Mouse (Mus musculus) regulatory T cell (primary cell): Measurements from ENCODE around the gene Panx3.

ENCODE experiments used
- in situ Hi-C: fragments of 300-600 bp; cut with MboI, MseI; formaldehyde crosslinking; loops from one replicate; pipeline ENCODE4 v1.15.1; 2025; ENCODE audit warnings: high pct_unique_total_duplicates

Panx3 gene

GRCm38 (mm10) chr9:37632305-37632704 lies 36.7 kb downstream of the Panx3 start:
- in situ Hi-C loops = no loop called here

DNA sequence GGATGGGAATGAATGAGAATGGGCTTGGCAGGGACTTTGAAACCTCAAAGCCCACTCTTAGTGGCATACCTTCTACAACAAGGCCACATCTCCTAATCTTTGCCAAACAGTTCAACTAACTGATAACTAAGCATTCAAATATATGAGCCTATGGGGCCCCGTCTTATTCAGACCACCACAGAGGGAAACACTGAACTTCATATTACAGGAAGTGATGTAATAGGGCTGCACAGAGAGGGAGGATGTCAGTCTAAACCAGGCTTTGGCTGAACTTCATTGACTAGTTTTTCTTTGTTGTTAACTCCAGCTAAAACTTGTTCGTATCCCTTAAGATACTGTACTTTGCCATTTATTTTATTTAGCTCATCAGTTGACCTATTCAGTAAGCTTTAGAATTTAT lies 39.1 kb downstream of the Panx3 start:
- in situ Hi-C loops = no loop called here

GRCm38 (mm10) chr9:37628581-37628980 lies 40.5 kb downstream of the Panx3 start:
- in situ Hi-C loops = no loop called here

GRCm38 (mm10) chr9:37627263-37627662 lies 41.8 kb downstream of the Panx3 start:
- in situ Hi-C loops = no loop called here

- in situ Hi-C loops = no loop called here
Observed at GRCm38 (mm10) chr9:37626103-37626567, 42.9 kb downstream of the Panx3 start.

GRCm38 (mm10) chr9:37625641-37626040 lies 43.4 kb downstream of the Panx3 start:
- in situ Hi-C loops = no loop called here

DNA sequence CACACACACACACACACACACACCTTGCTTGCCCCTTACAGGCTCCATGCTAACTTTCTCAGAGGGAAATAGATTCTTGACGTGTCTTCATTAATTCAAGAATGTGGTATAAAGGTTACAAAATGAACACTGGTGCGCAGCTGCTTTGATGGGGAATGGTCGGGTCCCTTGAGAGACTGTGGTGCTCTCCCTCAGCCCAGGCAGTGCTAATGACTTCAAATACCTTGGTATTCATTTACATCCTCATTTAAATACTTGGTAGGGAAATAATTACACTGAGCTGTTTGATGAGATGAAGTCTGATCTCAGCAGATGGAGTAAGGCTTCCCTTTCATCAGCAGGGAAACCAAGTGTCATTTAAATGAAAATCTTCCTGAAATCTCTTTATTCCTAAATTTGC lies 43.9 kb downstream of the Panx3 start:
- in situ Hi-C loops = no loop called here

DNA sequence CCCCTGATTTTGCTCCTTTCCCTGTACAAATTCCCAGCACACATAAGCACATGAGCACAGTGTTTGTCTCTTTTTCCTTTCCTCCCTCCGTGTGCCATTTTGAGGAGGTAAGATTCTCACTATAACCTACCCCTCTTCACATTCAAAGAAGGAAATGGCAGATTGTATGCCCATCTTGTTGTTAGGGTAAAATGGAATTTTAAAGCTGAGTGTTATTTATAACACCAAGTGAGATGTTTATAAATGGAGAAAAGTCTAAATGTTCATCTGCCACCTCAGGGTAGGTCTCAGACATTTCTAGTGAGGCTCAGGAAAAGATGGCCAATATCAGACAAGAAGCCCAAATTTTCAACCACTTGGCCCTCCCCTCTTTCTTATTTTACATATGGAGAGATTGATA lies 44.5 kb downstream of the Panx3 start:
- in situ Hi-C loops = loop anchor here (5.0 kb wide), 1 partner anchor 197 kb away; no protein-coding TSS in a partner anchor

GRCm38 (mm10) chr9:37623981-37624380 lies 45.1 kb downstream of the Panx3 start:
- in situ Hi-C loops = loop anchor here (5.0 kb wide), 1 partner anchor 197 kb away; no protein-coding TSS in a partner anchor

DNA sequence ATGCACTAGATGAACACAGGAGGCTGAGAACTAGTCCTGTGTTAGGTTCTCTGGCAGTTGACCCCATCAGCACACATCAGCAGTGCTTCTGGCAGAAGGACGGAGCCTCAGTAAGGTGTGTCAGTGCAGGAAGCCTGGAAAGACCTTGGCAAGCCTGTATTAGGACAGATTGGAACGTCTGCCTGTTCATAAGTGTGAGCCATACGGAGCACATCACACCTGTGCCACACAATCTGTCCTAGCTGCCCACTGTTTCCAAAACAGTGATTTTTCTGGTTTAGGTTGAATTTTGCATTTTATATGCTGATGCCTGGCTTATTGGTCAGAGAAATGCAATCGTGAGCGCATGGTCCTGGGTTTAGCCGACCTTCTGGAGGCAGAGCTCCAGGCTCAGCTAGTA lies 47.7 kb downstream of the Panx3 start:
- in situ Hi-C loops = loop anchor here (5.0 kb wide), 1 partner anchor 194 kb away; no protein-coding TSS in a partner anchor

GRCm38 (mm10) chr9:37616770-37617169 lies 52.3 kb downstream of the Panx3 start:
- in situ Hi-C loops = loop anchor here (10.0 kb wide), 1 partner anchor 152 kb away; no protein-coding TSS in a partner anchor

GRCm38 (mm10) chr9:37615220-37615619 lies 53.8 kb downstream of the Panx3 start:
- in situ Hi-C loops = loop anchor here (10.0 kb wide), 1 partner anchor 150 kb away; no protein-coding TSS in a partner anchor

GRCm38 (mm10) chr9:37614316-37614715 lies 54.7 kb downstream of the Panx3 start:
- in situ Hi-C loops = loop anchor here (10.0 kb wide), 1 partner anchor 150 kb away; no protein-coding TSS in a partner anchor

- in situ Hi-C loops = loop anchor here (10.0 kb wide), 1 partner anchor 149 kb away; no protein-coding TSS in a partner anchor
Observed at GRCm38 (mm10) chr9:37613911-37614280, 55.1 kb downstream of the Panx3 start.

- in situ Hi-C loops = loop anchor here (10.0 kb wide), 1 partner anchor 149 kb away; no protein-coding TSS in a partner anchor
Observed at GRCm38 (mm10) chr9:37613182-37613910, 55.7 kb downstream of the Panx3 start, which contains the start of gene Spa17. Gene Spa17, minus strand, starts transcription at chr9:37613722.
